Mouse (Mus musculus) megakaryocyte, embryonic 14.5 days (primary cell): Measurements from ENCODE around the gene Lrguk. TPM values are rescaled to one million over a fixed set of nuclear protein-coding genes. Genes with fewer than 3 reads are reported as not detected.

ENCODE experiments used
- H3K27me3 ChIP-seq: replicated peaks from 2 replicates; pipeline ENCODE3; 2012; ENCODE audit warnings: inconsistent platforms
- H3K36me3 ChIP-seq: replicated peaks from 2 replicates; pipeline ENCODE3; 2012; ENCODE audit warnings: low read length, inconsistent platforms, mixed read lengths
- H3K4me1 ChIP-seq: 2 replicates; pipeline ENCODE4 v1.6.1; 2012; ENCODE audit warnings: inconsistent platforms
- H3K4me3 ChIP-seq: replicated peaks from 2 replicates; pipeline ENCODE3; 2012; ENCODE audit warnings: moderate library complexity, mild to moderate bottlenecking, inconsistent platforms
- H3K9me3 ChIP-seq: 2 replicates; pipeline ENCODE4 v1.6.1; 2012; ENCODE audit warnings: inconsistent platforms
- FLI1 ChIP-seq: IDR thresholded peaks from 2 replicates; pipeline ENCODE4 v1.6.1; 2012; ENCODE audit warnings: low read length, inconsistent platforms, mixed read lengths
- GATA1 ChIP-seq: IDR thresholded peaks from 3 replicates; pipeline ENCODE4 v1.6.1; 2012; ENCODE audit warnings: mixed read lengths, low read length, inconsistent platforms, borderline replicate concordance
- polyA plus RNA-seq: library from polyadenylated mRNA; stranded (reverse); fragments of >175 nt; gene quantifications from 2 replicates; pipeline ENCODE4 v1.2.3, GENCODE M21; 2012; ENCODE audit warnings: low replicate concordance; ENCODE audit not compliant: insufficient read depth

Lrguk gene
- polyA plus RNA-seq, 1 experiment, result not detected

DNA sequence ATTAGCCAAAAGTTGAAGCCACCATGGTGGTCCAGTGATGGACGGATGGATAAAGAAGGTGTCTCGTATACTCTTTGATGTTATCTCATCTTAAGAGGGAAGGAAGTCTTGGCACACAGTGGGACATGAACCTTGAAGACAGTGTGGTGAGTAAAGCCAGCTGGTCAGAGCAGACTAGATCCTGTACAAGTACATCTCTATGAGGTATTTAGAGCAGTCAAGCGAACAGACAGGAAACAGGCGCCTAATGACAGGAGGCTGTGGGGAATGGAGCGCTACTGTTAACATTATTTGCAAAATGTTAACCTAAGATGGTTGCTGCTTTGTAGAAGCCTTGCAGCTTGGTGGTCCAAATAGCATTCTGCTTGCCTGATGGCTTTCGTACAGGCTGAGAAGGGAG lies 67.0 kb downstream of the Lrguk start:
- Histone ChIP-seq H3K27me3 (no peaks in the 10 kb centered on the region), H3K36me3 (no peaks in the 10 kb centered on the region), H3K9me3 (peaks cover 9% of the 10 kb centered on the region), H3K4me1 (no peaks in the 10 kb centered on the region), H3K4me3 (no peak overlapping the region)
- no peak for TF ChIP-seq GATA1

DNA sequence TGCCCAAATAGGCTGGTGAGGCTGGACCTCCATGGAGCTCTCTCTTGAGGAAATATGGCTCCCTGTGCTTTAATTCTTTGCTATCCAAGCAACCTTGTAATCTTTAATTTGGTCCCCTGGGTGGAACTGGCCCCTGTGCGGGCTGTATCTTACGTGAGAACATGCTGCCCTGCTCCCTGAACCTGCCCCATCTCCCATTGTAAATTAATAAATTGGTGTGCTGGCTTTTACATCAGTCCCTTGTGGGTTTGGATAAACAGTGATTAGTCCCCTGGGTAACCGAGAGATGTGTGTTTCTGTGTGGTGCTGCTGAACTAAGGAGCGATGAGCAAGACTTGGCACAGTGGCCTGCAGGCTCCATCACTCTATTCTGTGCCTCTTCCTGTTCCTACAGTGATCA lies 67.7 kb downstream of the Lrguk start:
- Histone ChIP-seq H3K4me1 (no peaks in the 10 kb centered on the region), H3K27me3 (no peaks in the 10 kb centered on the region), H3K4me3 (no peak overlapping the region), H3K36me3 (no peaks in the 10 kb centered on the region), H3K9me3 (peaks cover 9% of the 10 kb centered on the region)
- no peak for TF ChIP-seq GATA1
- no peak for TF ChIP-seq FLI1

DNA sequence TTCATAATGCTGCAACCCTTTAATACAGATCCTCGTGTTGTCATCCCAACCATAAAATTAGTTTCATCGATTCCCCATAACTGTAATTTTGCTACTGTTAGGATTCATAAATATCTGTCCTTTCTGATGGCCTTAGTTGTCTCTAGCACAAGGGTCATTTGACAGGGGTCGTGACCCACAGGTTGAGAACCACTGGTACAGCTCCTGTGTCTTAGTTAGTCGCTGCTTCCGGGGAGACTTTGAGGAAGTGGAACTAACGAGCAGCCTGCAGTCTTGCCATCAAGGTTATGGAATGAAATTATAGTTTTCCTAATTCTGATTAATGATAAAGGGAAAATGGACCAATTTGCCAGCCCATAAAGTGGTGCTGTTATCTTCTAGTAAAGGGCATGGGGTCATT lies 70.5 kb downstream of the Lrguk start:
- Histone ChIP-seq H3K4me1 (no peaks in the 10 kb centered on the region), H3K4me3 (no peak overlapping the region), H3K9me3 (peaks cover 12% of the 10 kb centered on the region), H3K27me3 (no peaks in the 10 kb centered on the region), H3K36me3 (no peaks in the 10 kb centered on the region)
- TF ChIP-seq FLI1 (no peak), GATA1 (no peak)

DNA sequence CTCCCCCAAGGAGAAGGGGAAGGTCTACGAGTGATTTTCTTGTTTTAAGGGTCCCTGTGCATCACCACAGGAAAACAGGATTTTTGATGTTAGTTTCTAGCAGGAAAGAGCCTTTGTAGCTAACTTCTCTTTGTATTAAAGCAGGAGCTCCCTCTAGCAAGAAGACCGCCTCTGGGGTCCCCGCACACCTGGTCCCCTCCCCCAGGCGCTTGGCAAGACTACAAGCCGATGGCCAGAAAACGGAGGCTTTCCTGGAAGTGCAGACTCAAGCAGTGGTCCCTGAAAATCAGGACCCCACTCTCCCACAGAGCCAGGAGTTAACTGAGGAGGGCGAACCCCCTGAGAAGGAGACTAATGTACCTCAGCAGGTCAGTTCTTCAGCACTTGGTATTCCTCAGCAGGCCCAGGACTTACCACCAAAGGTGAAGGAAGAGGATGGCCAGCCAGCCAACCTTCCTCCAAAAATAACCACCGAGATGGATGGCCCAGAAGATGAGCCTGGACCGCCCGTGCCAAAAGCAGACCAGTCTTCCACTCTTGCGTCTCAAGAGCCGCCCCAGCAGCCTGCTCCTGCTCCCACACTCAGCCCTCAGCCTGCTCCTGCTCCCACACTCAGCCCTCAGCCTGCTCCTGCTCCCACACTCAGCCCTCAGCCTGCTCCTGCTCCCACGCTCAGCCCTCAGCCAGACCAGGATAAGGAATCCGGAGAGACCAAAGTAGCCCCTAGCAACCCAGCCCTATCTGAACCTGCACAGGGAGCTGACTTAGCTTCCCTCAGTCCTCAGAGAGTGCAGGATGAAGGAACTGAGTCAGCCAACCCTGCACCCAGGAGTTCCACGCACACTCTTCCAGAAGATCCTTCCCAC lies 72.5 kb downstream of the Lrguk start:
- H3K9me3 ChIP-seq, result peaks cover 12% of the 10 kb centered on the region

DNA sequence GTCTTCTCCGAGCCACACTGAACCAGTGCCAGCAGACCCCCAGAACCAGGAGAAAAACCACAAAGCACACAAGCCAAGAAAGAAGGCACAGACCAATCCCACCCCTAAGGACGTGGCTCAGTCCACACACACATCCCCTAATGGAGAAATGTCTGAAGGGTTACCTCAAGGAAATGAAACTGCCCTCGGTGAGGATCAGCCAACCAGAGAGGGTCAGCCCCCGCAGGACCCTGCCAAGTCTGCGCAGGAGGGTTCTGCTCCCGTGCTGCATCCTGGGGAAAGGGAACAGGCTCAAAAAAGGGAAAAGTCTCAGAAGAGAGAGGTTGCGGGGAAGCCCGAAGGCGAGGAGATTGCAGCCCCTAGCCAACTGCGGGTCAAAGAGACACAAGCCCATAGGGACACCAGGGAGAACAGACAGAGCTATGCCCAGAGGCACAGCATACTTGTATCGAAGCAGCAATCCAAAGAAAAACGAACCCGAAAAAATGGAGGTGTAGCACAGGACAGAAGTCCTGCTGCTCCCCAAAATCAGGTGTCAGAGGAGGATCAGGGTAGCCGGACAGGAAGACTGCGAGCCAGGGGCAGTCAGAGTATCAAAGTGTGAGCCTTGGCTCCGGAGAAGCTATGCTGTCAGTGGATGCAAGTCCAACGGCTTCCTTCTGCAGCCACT lies 74.1 kb downstream of the Lrguk start:
- TF ChIP-seq GATA1 (no peak), FLI1 (no peak)
- H3K4me1 ChIP-seq, result no peaks in the 10 kb centered on the region
- no peak overlapping the region for H3K4me3 ChIP-seq
- peaks cover 5% of the 10 kb centered on the region; the same call in 1 of the 2 replicates for H3K9me3 ChIP-seq
- H3K36me3 ChIP-seq, result no peaks in the 10 kb centered on the region
- no peaks in the 10 kb centered on the region for H3K27me3 ChIP-seq

More for the DNA sequence above, 72.5 kb downstream of the Lrguk start:
- no peaks in the 10 kb centered on the region for H3K36me3 ChIP-seq
- no peak for TF ChIP-seq FLI1
- no peak for TF ChIP-seq GATA1
- H3K27me3 ChIP-seq, result no peaks in the 10 kb centered on the region
- H3K4me1 ChIP-seq, result no peaks in the 10 kb centered on the region
- no peak overlapping the region for H3K4me3 ChIP-seq

DNA sequence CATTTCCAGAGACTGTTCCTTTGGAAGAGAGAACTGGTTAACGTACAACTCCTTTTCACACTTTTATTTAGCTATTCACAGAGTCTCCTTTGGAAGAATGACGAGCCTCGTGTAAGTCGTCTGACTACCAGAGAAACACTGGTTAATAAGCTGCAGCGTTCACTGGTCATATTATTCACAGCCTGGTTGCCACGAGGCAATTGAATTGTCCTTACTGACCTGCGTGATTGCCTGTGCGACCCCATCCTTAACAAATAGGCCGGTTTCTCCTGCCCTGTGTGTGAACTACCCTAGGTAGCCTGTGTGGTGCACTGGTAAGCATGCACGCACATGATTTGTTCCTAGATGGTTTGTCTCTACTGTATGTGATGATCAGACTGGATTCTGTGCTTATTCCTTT lies 81.3 kb downstream of the Lrguk start:
- no peak for TF ChIP-seq GATA1
- no peak for TF ChIP-seq FLI1
- H3K4me1 ChIP-seq, result no peaks in the 10 kb centered on the region
- no peaks in the 10 kb centered on the region for H3K27me3 ChIP-seq
- H3K4me3 ChIP-seq, result no peak overlapping the region
- no peaks in the 10 kb centered on the region for H3K9me3 ChIP-seq
- no peaks in the 10 kb centered on the region for H3K36me3 ChIP-seq

DNA sequence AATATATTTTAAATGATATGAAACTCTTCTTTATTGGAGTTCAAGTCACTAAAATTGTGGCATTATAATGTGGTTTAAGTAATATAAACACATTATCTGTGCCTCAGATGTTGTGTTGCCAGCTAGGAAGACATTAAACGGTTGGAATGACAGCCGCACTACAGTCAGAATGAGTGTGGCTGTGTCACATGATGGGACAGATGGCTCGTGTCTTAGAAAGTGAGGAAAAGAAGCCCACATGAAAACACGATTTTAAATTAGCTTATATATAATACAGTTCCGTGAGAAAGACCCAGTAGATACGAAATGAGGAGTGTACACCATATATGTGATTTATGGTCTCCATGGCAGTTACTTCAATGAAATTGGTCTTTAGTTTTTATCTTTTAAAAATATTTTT lies 82.2 kb downstream of the Lrguk start:
- TF ChIP-seq FLI1 (no peak), GATA1 (no peak)
- no peaks in the 10 kb centered on the region for H3K9me3 ChIP-seq
- no peaks in the 10 kb centered on the region for H3K36me3 ChIP-seq
- no peak overlapping the region for H3K4me3 ChIP-seq
- H3K4me1 ChIP-seq, result no peaks in the 10 kb centered on the region
- no peaks in the 10 kb centered on the region for H3K27me3 ChIP-seq

DNA sequence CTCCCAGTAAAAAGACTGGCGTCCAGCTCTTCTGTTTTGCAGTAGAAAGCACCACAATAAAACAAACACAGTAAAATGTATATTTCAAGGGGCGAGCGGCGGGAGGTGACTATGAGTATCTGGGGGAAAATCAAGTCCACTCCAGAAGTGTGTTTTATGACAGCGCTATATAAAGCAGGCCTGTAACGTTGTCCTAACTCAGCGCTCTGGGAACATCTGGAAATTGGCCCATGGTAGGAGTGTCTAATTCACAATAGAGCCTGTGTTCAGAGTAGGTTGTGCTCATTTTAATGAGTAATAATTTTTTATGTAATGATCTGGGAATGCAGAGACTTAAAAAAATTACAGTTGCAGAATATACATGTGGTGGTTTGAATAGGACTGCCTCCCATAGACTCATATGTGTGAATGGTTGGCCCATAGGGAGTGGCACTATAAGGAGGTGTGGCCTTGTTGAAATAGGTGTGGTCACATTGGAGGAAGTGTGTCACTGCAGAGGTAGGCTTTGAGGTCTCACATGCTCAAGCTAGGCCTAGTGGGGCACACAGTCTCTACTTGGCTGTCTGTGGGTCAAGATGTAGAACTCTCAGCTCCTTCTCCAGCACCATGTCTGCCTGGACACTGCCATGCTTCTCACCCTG lies 87.7 kb downstream of the Lrguk start:
- H3K4me3 ChIP-seq, result no peak overlapping the region
- H3K36me3 ChIP-seq, result no peaks in the 10 kb centered on the region
- TF ChIP-seq GATA1 (no peak), FLI1 (no peak)
- no peaks in the 10 kb centered on the region for H3K4me1 ChIP-seq
- H3K27me3 ChIP-seq, result no peaks in the 10 kb centered on the region
- H3K9me3 ChIP-seq, result no peaks in the 10 kb centered on the region

DNA sequence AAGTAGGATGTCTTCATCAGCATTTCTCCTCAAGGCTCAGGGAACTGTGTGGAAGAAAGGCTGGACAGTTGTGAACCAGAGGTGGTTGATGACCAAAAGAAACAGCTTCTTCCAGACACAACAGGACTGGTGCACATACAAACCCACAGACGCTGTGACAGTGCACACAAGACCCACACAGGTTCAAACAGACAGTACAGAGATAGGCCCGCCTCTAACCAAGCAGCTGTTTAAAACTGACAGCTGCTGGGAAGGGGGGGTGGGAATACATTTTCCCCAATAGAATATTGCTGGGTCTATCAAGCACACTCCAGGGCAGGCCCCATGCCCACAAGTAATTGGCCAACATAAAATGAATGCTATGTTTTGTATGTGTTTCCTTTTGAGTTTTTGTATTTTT lies 95.2 kb downstream of the Lrguk start:
- H3K4me3 ChIP-seq, result no peak overlapping the region
- no peaks in the 10 kb centered on the region for H3K36me3 ChIP-seq
- H3K27me3 ChIP-seq, result no peaks in the 10 kb centered on the region
- H3K9me3 ChIP-seq, result no peaks in the 10 kb centered on the region
- TF ChIP-seq FLI1, result no peak
- TF ChIP-seq GATA1, result no peak
- H3K4me1 ChIP-seq, result 0 out of 2 replicates have a peak, but pooled peaks cover 3% of the 10 kb centered on the region

DNA sequence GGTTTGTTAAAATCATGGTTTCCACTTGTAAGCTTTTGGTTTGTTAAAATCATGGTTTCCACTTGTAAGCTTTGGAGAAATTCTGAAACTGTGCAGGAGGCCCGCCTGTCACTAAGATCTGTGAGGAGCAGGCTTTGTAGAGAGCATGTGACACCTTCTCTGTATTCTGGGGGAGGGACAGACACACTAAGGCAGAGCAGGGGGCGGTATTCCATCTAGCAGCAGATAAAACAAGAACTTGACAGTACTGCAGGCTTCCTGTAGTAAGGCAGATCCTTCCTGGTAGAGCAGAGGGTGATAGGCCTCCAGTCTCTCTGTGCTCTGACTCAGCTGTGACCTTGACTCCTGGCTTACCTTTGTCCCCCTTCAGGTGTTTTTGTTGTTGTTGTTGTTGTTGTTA lies 100.0 kb downstream of the Lrguk start:
- no peak overlapping the region for H3K4me3 ChIP-seq
- no peaks in the 10 kb centered on the region for H3K36me3 ChIP-seq
- H3K4me1 ChIP-seq, result 0 out of 2 replicates have a peak, but pooled peaks cover 3% of the 10 kb centered on the region
- no peaks in the 10 kb centered on the region for H3K9me3 ChIP-seq
- no peaks in the 10 kb centered on the region for H3K27me3 ChIP-seq
- TF ChIP-seq GATA1 (no peak), FLI1 (no peak)
